Mouse (Mus musculus) ES-Bruce4 (cell line): ENCODE measurements around the gene Bmper.

Experiments
- CTCF ChIP-seq: IDR thresholded peaks from one replicate; pipeline ENCODE4 v1.8.1; 2011; ENCODE audit warnings: low read depth, low read length
- POLR2A ChIP-seq: IDR thresholded peaks from one replicate; pipeline ENCODE4 v1.8.1; 2011; ENCODE audit warnings: low read length; ENCODE audit not compliant: insufficient read depth

- TF ChIP-seq POLR2A (no peak), CTCF (no peak)
These were observed 173.3 kb downstream of the Bmper start for GRCm38 (mm10) chr9:23396186-23396585.
